In genomic region chr15:62209881-62210481, GRCm38 (mm10) we compare ENCODE assay signal across 12 mouse cellular contexts.
DNase-seq lines count a peak whose midpoint lies in the region; ATAC-seq and TF ChIP-seq lines count a peak whose summit lies in the region.
"Had no signal": no experiment of that assay in that cellular context is flagged by ENCODE, and none has a peak within 500 bp of the region (broad histone marks: within the 10 kb centered on the region; RNA-seq: fewer than 3 reads in every experiment).

No protein-coding gene starts in this region.

- no peaks in the 10 kb centered on the region for H3K36me3 ChIP-seq in embryonic facial prominence, embryonic 14.5 days (ENCODE audit: control insufficient read depth, insufficient read depth, low read length)
- H3K36me3 ChIP-seq in embryonic facial prominence, embryonic 10.5 days (replicated peaks), result no peaks in the 10 kb centered on the region
- no peaks in the 10 kb centered on the region for H3K36me3 ChIP-seq in lung, postnatal 0 days (ENCODE audit: insufficient read depth, low read length)
- H3K36me3 ChIP-seq: hindbrain, embryonic 10.5 days; limb, embryonic 12.5 days had no signal

- no peak overlapping the region for H3K4me2 ChIP-seq in embryonic facial prominence, embryonic 14.5 days (ENCODE audit: low read depth, low read length)
- H3K4me2 ChIP-seq in lung, postnatal 0 days (replicated peaks; ENCODE audit: low read depth, low read length), result no peak overlapping the region
- H3K4me2 ChIP-seq: limb, embryonic 12.5 days had no signal

- no peaks in the 10 kb centered on the region for H3K4me1 ChIP-seq in embryonic facial prominence, embryonic 14.5 days (ENCODE audit: control insufficient read depth, insufficient read depth, low read length)
- no peaks in the 10 kb centered on the region for H3K4me1 ChIP-seq in embryonic facial prominence, embryonic 10.5 days
- H3K4me1 ChIP-seq in lung, postnatal 0 days (ENCODE audit: insufficient read depth, low read depth, low read length), result peaks cover 5% of the 10 kb centered on the region; the same call in 1 of the 2 replicates
- H3K4me1 ChIP-seq: hindbrain, embryonic 10.5 days; limb, embryonic 12.5 days had no signal

- H3K9me3 ChIP-seq in embryonic facial prominence, embryonic 14.5 days (ENCODE audit: control insufficient read depth, low read length), result no peaks in the 10 kb centered on the region
- H3K9me3 ChIP-seq in embryonic facial prominence, embryonic 10.5 days, result no peaks in the 10 kb centered on the region
- no peaks in the 10 kb centered on the region for H3K9me3 ChIP-seq in lung, postnatal 0 days (ENCODE audit: low read length)
- H3K9me3 ChIP-seq: hindbrain, embryonic 10.5 days; limb, embryonic 12.5 days had no signal

- WGBS in embryonic facial prominence, embryonic 14.5 days, result 84% methylated on average over 5 of the region's 5 CpGs
- WGBS in embryonic facial prominence, embryonic 10.5 days, result 84% methylated on average over 5 of the region's 5 CpGs
- 56% methylated on average over 5 of the region's 5 CpGs for WGBS in lung, postnatal 0 days

- no peak for ATAC-seq in embryonic facial prominence, embryonic 14.5 days (ENCODE audit: low read depth)
- no peak for ATAC-seq in lung, postnatal 0 days
- peak; percentile 77 for ATAC-seq in megakaryocyte-erythroid progenitor cell, adult 5-6 weeks (replicated peaks; ENCODE audit: low FRiP score, low TSS enrichment, poor library complexity, severe bottlenecking)
- ATAC-seq: forebrain, embryonic 14.5 days had no signal

- TF ChIP-seq EP300 in lung, postnatal 0 days (IDR thresholded peaks at IDR 0.05), result no peak

- DNase-seq in embryonic facial prominence, embryonic 14.5 days (ENCODE audit: low spot score), result peak; percentile 22
- no peak for DNase-seq in embryonic facial prominence, embryonic 10.5 days (ENCODE audit: low spot score)
- peak; percentile 35 for DNase-seq in lung, postnatal 0 days (ENCODE audit: low spot score)
- DNase-seq in lung, postnatal 25 days (ENCODE audit: low spot score), result no peak
- DNase-seq in fat pad, adult 2 months (ENCODE audit: extremely low read depth, low read depth, low spot score), result peak; percentile 78
- no peak for DNase-seq in layer of hippocampus, adult 2 months (ENCODE audit: low spot score in 2 of 2)
- no peak for DNase-seq in cerebellum, adult 8-10 months
- DNase-seq: adrenal gland, postnatal 10 days had no signal

- no peak overlapping the region for H3K27ac ChIP-seq in embryonic facial prominence, embryonic 14.5 days (replicated peaks; ENCODE audit: low read depth, low read length)
- H3K27ac ChIP-seq in embryonic facial prominence, embryonic 10.5 days (replicated peaks), result no peak overlapping the region
- H3K27ac ChIP-seq in lung, postnatal 0 days (ENCODE audit: low read length), result no peak overlapping the region
- H3K27ac ChIP-seq in layer of hippocampus, adult 2 months, result no peak overlapping the region
- H3K27ac ChIP-seq: hindbrain, embryonic 10.5 days; limb, embryonic 12.5 days had no signal

- H3K4me3 ChIP-seq in embryonic facial prominence, embryonic 14.5 days (ENCODE audit: low read depth, low read length), result no peak overlapping the region
- H3K4me3 ChIP-seq in embryonic facial prominence, embryonic 10.5 days, result no peak overlapping the region
- no peak overlapping the region for H3K4me3 ChIP-seq in lung, postnatal 0 days (ENCODE audit: low read depth, low read length)
- H3K4me3 ChIP-seq in layer of hippocampus, adult 2 months, result no peak overlapping the region
- H3K4me3 ChIP-seq: hindbrain, embryonic 10.5 days; limb, embryonic 12.5 days had no signal

- no peak overlapping the region for H3K9ac ChIP-seq in embryonic facial prominence, embryonic 14.5 days (ENCODE audit: low read depth, low read length)
- no peak overlapping the region for H3K9ac ChIP-seq in lung, postnatal 0 days (replicated peaks; ENCODE audit: low read depth)
- H3K9ac ChIP-seq: limb, embryonic 12.5 days had no signal

- H3K27me3 ChIP-seq in embryonic facial prominence, embryonic 14.5 days (replicated peaks; ENCODE audit: control insufficient read depth, insufficient read depth, low read length), result no peaks in the 10 kb centered on the region
- no peaks in the 10 kb centered on the region for H3K27me3 ChIP-seq in embryonic facial prominence, embryonic 10.5 days (replicated peaks; ENCODE audit: low read depth, poor library complexity, severe bottlenecking)
- H3K27me3 ChIP-seq in lung, postnatal 0 days (replicated peaks; ENCODE audit: insufficient read depth, low read length), result no peaks in the 10 kb centered on the region
- H3K27me3 ChIP-seq: limb, embryonic 12.5 days had no signal

- peak; percentile 49 for TF ChIP-seq CTCF in lung, postnatal 0 days (IDR thresholded peaks at IDR 0.05)
- TF ChIP-seq CTCF in layer of hippocampus, adult 2 months (conservative IDR thresholded peaks at IDR 0.05), result no peak

Comparison
In these comparisons a context has a peak if more than half of its experiments do, and no peak if none do; other contexts are left out.
1. DNase-seq: peak in embryonic facial prominence, embryonic 14.5 days (single experiment), lung, postnatal 0 days (single experiment) and fat pad, adult 2 months (single experiment); none in embryonic facial prominence, embryonic 10.5 days (single experiment), lung, postnatal 25 days (single experiment), layer of hippocampus, adult 2 months (0 of 2) and cerebellum, adult 8-10 months (single experiment).